Mouse (Mus musculus): ENCODE data around the gene Daw1. TPM values are rescaled to one million over a fixed set of nuclear protein-coding genes. Genes with fewer than 3 reads are reported as not detected.

Gene Daw1
- total RNA-seq, 4 experiments from 2014 or later: not detected

GRCm38 (mm10) chr1:83209981-83210380 is 50.4 kb downstream of the Daw1 start:
- DNase-seq: no peak

- DNase-seq: no peak
Measured at GRCm38 (mm10) chr1:83218260-83218659, 58.7 kb downstream of the Daw1 start.

GRCm38 (mm10) chr1:83223072-83223471 is 63.5 kb downstream of the Daw1 start:
- DNase-seq: no peak

- DNase-seq: no peak
Measured at GRCm38 (mm10) chr1:83224423-83224960, 64.9 kb downstream of the Daw1 start.

- DNase-seq: no peak
Measured at GRCm38 (mm10) chr1:83227946-83228345, 68.4 kb downstream of the Daw1 start.

- DNase-seq: no peak
Measured at GRCm38 (mm10) chr1:83248235-83248746, 88.7 kb downstream of the Daw1 start.

- no peak for DNase-seq
Measured at GRCm38 (mm10) chr1:83251746-83252145, 92.2 kb downstream of the Daw1 start.

Other genes with a start within 250 kb of the Daw1 start
- 1 to 10 TPM in 1 of 4 experiments, under 1 TPM in 2, not detected in 1; 0.44 to 1.0 (median 0.62) TPM for gene A030005L19Rik, start 246.4 kb upstream of the Daw1 start, total RNA-seq (2022)
- not detected for gene A030014E15Rik, start 234.8 kb upstream of the Daw1 start, total RNA-seq (2022)
- gene Gm6217, start 228.4 kb upstream of the Daw1 start, total RNA-seq (2022): not detected
- gene A030003K21Rik, start 216.4 kb upstream of the Daw1 start, total RNA-seq (2022): not detected
- not detected for gene Gm7544, start 203.7 kb upstream of the Daw1 start, total RNA-seq (2022)
- gene Gm47955, start 199.5 kb upstream of the Daw1 start, total RNA-seq (2022): not detected
- not detected for gene Gm47959, start 159.2 kb upstream of the Daw1 start, total RNA-seq (2022)
- under 1 TPM in 2 of 4 experiments, not detected in 2; 0.15 to 0.18 TPM for gene Slc19a3, start 121.3 kb upstream of the Daw1 start, total RNA-seq (2022)
- gene Krtap28-10, start 117.3 kb upstream of the Daw1 start, total RNA-seq (2022): not detected
- not detected for gene Gm47969, start 114.8 kb upstream of the Daw1 start, total RNA-seq (2022)
- gene A030005K14Rik, start 100.4 kb upstream of the Daw1 start, total RNA-seq (2022): not detected
- not detected for gene Krtap28-13, start 98.8 kb upstream of the Daw1 start, total RNA-seq (2022)
- not detected for gene Ccl20, start 43.0 kb upstream of the Daw1 start, total RNA-seq (2022)
- gene Sphkap, start 248.4 kb downstream of the Daw1 start, total RNA-seq (2022): 10 to 100 TPM in 3 of 4 experiments, 1 to 10 TPM in 1; 9.5 to 16.1 (median 12.4) TPM